Mouse (Mus musculus) brown adipose tissue, adult 24 weeks (tissue): ENCODE results near the gene Gdf15. TPM values are rescaled to one million over a fixed set of nuclear protein-coding genes. Genes with fewer than 3 reads are reported as not detected.

ENCODE experiments used
- H3K27ac ChIP-seq: fragments of 200-500 bp; replicated peaks from 2 replicates; pipeline ENCODE4 v1.5.1; 2012; ENCODE audit warnings: low read depth, mild to moderate bottlenecking, low read length
- H3K4me1 ChIP-seq: fragments of 200-500 bp; 2 replicates; pipeline ENCODE4 v1.6.1; 2012; ENCODE audit warnings: low read length, mixed read lengths; ENCODE audit not compliant: control insufficient read depth, insufficient read depth, insufficient read length
- H3K4me3 ChIP-seq: fragments of 200-500 bp; 2 replicates; pipeline ENCODE4 v1.5.1; 2012; ENCODE audit warnings: low read depth, mild to moderate bottlenecking, low read length, moderate library complexity; ENCODE audit not compliant: insufficient read depth
- polyA plus RNA-seq: library from polyadenylated mRNA; stranded (reverse); fragments of >200 nt; gene quantifications from 2 replicates; pipeline ENCODE4 v1.2.4, GENCODE M21; 2012; ENCODE audit not compliant: missing spikeins, insufficient read depth, insufficient read length

Gene Gdf15
- polyA plus RNA-seq, 1 experiment, result 1.7 TPM

GRCm38 (mm10) chr8:70627041-70627440, 5.2 kb downstream of the Gdf15 start:
- Histone ChIP-seq H3K27ac (no peak overlapping the region), H3K4me3 (no peak overlapping the region), H3K4me1 (peaks cover 5% of the 10 kb centered on the region)

- no peak overlapping the region for H3K27ac ChIP-seq
- no peak overlapping the region for H3K4me3 ChIP-seq
- no peaks in the 10 kb centered on the region for H3K4me1 ChIP-seq
Observed at GRCm38 (mm10) chr8:70625104-70625503, 7.2 kb downstream of the Gdf15 start.

GRCm38 (mm10) chr8:70622220-70622619, 10.0 kb downstream of the Gdf15 start:
- Histone ChIP-seq H3K27ac (no peak overlapping the region), H3K4me3 (no peak overlapping the region), H3K4me1 (no peaks in the 10 kb centered on the region)

GRCm38 (mm10) chr8:70618888-70619334, 13.3 kb downstream of the Gdf15 start:
- H3K4me3 ChIP-seq, result no peak overlapping the region; the same call in 1 of the 2 replicates
- H3K4me1 ChIP-seq, result no peaks in the 10 kb centered on the region
- no peak overlapping the region for H3K27ac ChIP-seq

- Histone ChIP-seq H3K27ac (peak overlapping the region; percentile 86), H3K4me3 (peak overlapping the region; percentile 59), H3K4me1 (no peaks in the 10 kb centered on the region)
Observed at GRCm38 (mm10) chr8:70617985-70618384, 14.3 kb downstream of the Gdf15 start.

- peak overlapping the region; percentile 86 for H3K27ac ChIP-seq
- H3K4me3 ChIP-seq, result peak overlapping the region; percentile 59
- H3K4me1 ChIP-seq, result no peaks in the 10 kb centered on the region
Observed at GRCm38 (mm10) chr8:70616645-70617044, 15.6 kb downstream of the Gdf15 start.

- Histone ChIP-seq H3K27ac (peak within 1 kb of the TSS; percentile 86), H3K4me1 (no peaks in the 10 kb centered on the region; the same call in 1 of the 2 replicates), H3K4me3 (peak within 1 kb of the TSS; percentile 59)
Observed at GRCm38 (mm10) chr8:70615894-70616293, 16.4 kb downstream of the Gdf15 start, which contains the start of gene Lrrc25. Lrrc25 (plus strand) TSS chr8:70616155.

- Histone ChIP-seq H3K4me3 (no peak overlapping the region), H3K4me1 (no peaks in the 10 kb centered on the region; the same call in 1 of the 2 replicates), H3K27ac (peak overlapping the region; percentile 43; the same call in 1 of the 2 replicates)
Observed at GRCm38 (mm10) chr8:70615281-70615680, 17.0 kb downstream of the Gdf15 start.

GRCm38 (mm10) chr8:70614469-70614868, 17.8 kb downstream of the Gdf15 start:
- Histone ChIP-seq H3K4me3 (no peak overlapping the region), H3K27ac (peak overlapping the region; percentile 43), H3K4me1 (no peaks in the 10 kb centered on the region; the same call in 1 of the 2 replicates)

GRCm38 (mm10) chr8:70613763-70614162, 18.5 kb downstream of the Gdf15 start:
- Histone ChIP-seq H3K4me3 (no peak overlapping the region), H3K27ac (no peak overlapping the region), H3K4me1 (peaks cover 3% of the 10 kb centered on the region; the same call in 1 of the 2 replicates)

- H3K27ac ChIP-seq, result peak overlapping the region; percentile 75
- peak overlapping the region; percentile 56 for H3K4me3 ChIP-seq
Observed at GRCm38 (mm10) chr8:70611849-70612248, 20.4 kb downstream of the Gdf15 start.

GRCm38 (mm10) chr8:70610796-70611771, 21.2 kb downstream of the Gdf15 start:
- Histone ChIP-seq H3K4me1 (peaks cover 3% of the 10 kb centered on the region; the same call in 1 of the 2 replicates), H3K4me3 (peak overlapping the region; percentile 56), H3K27ac (peak overlapping the region; percentile 91)

More at GRCm38 (mm10) chr8:70611849-70612248, 20.4 kb downstream of the Gdf15 start:
- H3K4me1 ChIP-seq, result peaks cover 3% of the 10 kb centered on the region; the same call in 1 of the 2 replicates

- Histone ChIP-seq H3K4me3 (peak overlapping the region; percentile 65), H3K4me1 (peaks cover 3% of the 10 kb centered on the region; the same call in 1 of the 2 replicates), H3K27ac (peak overlapping the region; percentile 91)
Observed at GRCm38 (mm10) chr8:70609849-70610795, 22.1 kb downstream of the Gdf15 start.

- Histone ChIP-seq H3K4me1 (peaks cover 3% of the 10 kb centered on the region; the same call in 1 of the 2 replicates), H3K27ac (peak overlapping the region; percentile 88), H3K4me3 (peak overlapping the region; percentile 95)
Observed at GRCm38 (mm10) chr8:70609368-70609848, 22.8 kb downstream of the Gdf15 start.
